Mouse (Mus musculus) G1E (cell line): ENCODE results near the gene Srxn1. TPM values are rescaled to one million over a fixed set of nuclear protein-coding genes. Genes with fewer than 3 reads are reported as not detected.

ENCODE experiments used
- ATAC-seq: 2 replicates; pipeline ENCODE4 v1.8.0; 2016; ENCODE audit warnings: mild to moderate bottlenecking; ENCODE audit not compliant: insufficient number of reproducible peaks, poor library complexity, low FRiP score, severe bottlenecking; ENCODE audit errors: extremely low read depth
- DNase-seq: peaks from one replicate; pipeline ENCODE4 v3.0.0; 2012; ENCODE audit warnings: low spot score
- H3K27me3 ChIP-seq: 2 replicates; pipeline ENCODE4 v1.6.1; 2012; ENCODE audit warnings: mild to moderate bottlenecking, low read length, inconsistent platforms; ENCODE audit not compliant: insufficient read depth
- H3K36me3 ChIP-seq: replicated peaks from 2 replicates; pipeline ENCODE3; 2012; ENCODE audit warnings: mild to moderate bottlenecking, inconsistent platforms
- H3K4me1 ChIP-seq: 2 replicates; pipeline ENCODE4 v1.6.1; 2012; ENCODE audit warnings: low read depth, low read length, inconsistent platforms, mixed read lengths; ENCODE audit not compliant: insufficient read depth
- H3K4me3 ChIP-seq: 2 replicates; pipeline ENCODE4 v1.5.1; 2012; ENCODE audit warnings: low read depth, mild to moderate bottlenecking, inconsistent platforms, low read length, moderate library complexity, mixed read lengths
- H3K9me3 ChIP-seq: replicated peaks from 2 replicates; pipeline ENCODE4 v1.6.1; 2012; ENCODE audit warnings: inconsistent platforms
- CTCF ChIP-seq: IDR thresholded peaks from 2 replicates; pipeline ENCODE4 v1.5.1; 2012; ENCODE audit warnings: low read depth, low read length, inconsistent platforms, mixed read lengths
- GATA1 ChIP-seq: IDR thresholded peaks from 2 replicates; pipeline ENCODE4 v1.6.1; 2012; ENCODE audit warnings: borderline replicate concordance, low read length, inconsistent platforms, mixed read lengths
- GATA2 ChIP-seq: IDR thresholded peaks from 2 replicates; pipeline ENCODE4 v1.6.1; 2012; ENCODE audit warnings: low read depth, low read length, inconsistent platforms, borderline replicate concordance
- POLR2AphosphoS5 ChIP-seq: IDR thresholded peaks from 2 replicates; pipeline ENCODE4 v1.6.1; 2012; ENCODE audit warnings: low read depth, low read length, inconsistent platforms; ENCODE audit not compliant: insufficient replicate concordance
- TAL1 ChIP-seq: conservative IDR thresholded peaks from 2 replicates; pipeline ENCODE4 v1.6.1; 2012; ENCODE audit warnings: low read depth, low read length, inconsistent platforms, mixed read lengths
- polyA plus RNA-seq: library from polyadenylated mRNA; stranded (reverse); fragments of >175 nt; gene quantifications from 2 replicates; pipeline ENCODE4 v1.2.3, GENCODE M21; 2012
- total RNA-seq, 2 experiments: library from RNA; stranded (forward) in 1 of 2; stranded (reverse) in 1 of 2; fragments of 200-1000 nt in 1 of 2; fragments of >200 nt in 1 of 2; fragmentation: Nextera tagmentation in 1 of 2; gene quantifications; 2 replicates each; pipeline ENCODE4 v1.2.3; 2014 to 2017

Gene Srxn1
- total and polyA plus RNA-seq, 3 experiments, result 2.9 to 17.8 (median 4.0) TPM

- H3K36me3 ChIP-seq, result peaks cover 11% of the 10 kb centered on the region
- DNase-seq (peak; percentile 47), ATAC-seq (peak; percentile 83)
- H3K4me3 ChIP-seq, result no peak overlapping the region
- TF ChIP-seq CTCF (peak; percentile 99), GATA2 (no peak)
- no peaks in the 10 kb centered on the region for H3K4me1 ChIP-seq
- no peaks in the 10 kb centered on the region for H3K9me3 ChIP-seq
- H3K27me3 ChIP-seq, result peaks cover 6% of the 10 kb centered on the region; the same call in 1 of the 2 replicates
Measured at GRCm38 (mm10) chr2:152111920-152112319, 6.6 kb downstream of the Srxn1 start.

GRCm38 (mm10) chr2:152112490-152112889, 7.2 kb downstream of the Srxn1 start:
- Histone ChIP-seq H3K4me3 (no peak overlapping the region), H3K4me1 (no peaks in the 10 kb centered on the region), H3K36me3 (peaks cover 11% of the 10 kb centered on the region), H3K27me3 (peaks cover 8% of the 10 kb centered on the region; the same call in 1 of the 2 replicates), H3K9me3 (no peaks in the 10 kb centered on the region)
- TF ChIP-seq POLR2AphosphoS5 (no peak), GATA2 (no peak), GATA1 (no peak), CTCF (no peak), TAL1 (no peak)
- ATAC-seq, result no peak
- DNase-seq, result no peak

DNA sequence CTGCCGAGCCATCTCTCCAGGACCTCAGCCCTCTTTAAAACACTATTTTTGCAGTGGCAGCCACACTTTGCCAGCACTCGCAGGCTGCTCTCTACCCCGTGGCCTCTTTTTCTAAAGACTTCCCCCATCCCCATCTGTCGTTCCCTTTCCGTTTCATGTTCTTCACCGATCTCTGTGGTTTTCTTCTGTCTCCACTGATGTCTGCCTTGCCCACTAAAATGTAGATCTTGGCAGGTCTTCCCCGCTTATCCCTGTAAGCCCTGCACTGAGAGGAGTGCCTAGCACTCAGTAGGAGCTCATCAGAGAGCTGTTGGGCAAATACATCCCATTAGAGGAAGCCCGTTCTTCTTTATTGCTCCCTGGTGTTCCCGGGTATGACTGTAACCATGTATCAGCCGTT, 7.7 kb downstream of the Srxn1 start:
- Histone ChIP-seq H3K4me3 (no peak overlapping the region), H3K4me1 (no peaks in the 10 kb centered on the region), H3K36me3 (peaks cover 7% of the 10 kb centered on the region), H3K9me3 (no peaks in the 10 kb centered on the region), H3K27me3 (peaks cover 8% of the 10 kb centered on the region; the same call in 1 of the 2 replicates)
- ATAC-seq, result no peak
- DNase-seq, result no peak
- TF ChIP-seq POLR2AphosphoS5 (no peak), GATA1 (no peak), GATA2 (no peak), CTCF (no peak), TAL1 (no peak)

DNA sequence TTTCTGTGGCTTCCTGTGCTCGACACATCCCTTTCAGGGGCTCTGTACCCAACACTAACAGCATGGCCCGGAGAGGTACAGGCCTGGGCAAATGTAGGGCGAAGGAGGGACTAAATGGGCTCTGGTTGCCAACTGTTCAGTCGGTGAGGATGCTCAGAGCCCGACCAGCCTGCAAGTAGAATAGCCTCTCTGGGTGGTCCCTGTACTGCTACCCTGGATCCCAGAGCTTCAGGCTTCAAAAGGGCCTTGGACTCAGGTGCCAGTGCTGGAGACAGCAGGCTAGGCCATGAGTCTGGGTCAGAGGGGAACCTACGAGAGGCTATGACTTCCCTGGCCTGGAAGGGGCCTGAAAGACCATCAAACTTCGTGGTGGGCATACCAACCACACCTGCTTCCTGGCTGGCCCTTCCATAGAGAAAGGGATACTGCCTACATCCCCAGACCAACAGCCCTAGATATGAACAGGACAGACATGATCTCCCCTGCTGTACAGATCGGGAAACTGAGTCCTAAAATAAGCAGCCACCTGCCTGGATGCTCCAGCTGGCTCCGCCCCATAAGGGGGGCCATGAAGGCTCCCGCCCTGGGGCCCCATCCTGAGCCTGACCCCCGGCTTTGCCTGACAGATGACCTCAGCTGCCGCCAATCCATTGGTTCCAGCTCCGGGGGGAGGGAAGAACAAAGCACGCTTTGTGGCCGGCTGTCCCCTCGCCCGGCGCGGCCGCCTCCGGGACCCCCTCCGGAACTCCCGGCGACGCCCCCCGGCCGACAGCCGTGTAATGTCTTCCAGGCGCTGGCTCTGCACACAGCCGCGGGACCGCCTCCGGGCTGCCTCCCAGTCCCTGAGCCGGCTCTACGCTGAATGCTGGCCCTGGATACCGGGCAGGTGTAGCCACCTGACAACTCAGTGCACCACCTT, 9.0 kb downstream of the Srxn1 start:
- peaks cover 8% of the 10 kb centered on the region; the same call in 1 of the 2 replicates for H3K27me3 ChIP-seq
- no peak for ATAC-seq
- no peak for DNase-seq
- no peak overlapping the region for H3K4me3 ChIP-seq
- no peaks in the 10 kb centered on the region for H3K9me3 ChIP-seq
- H3K4me1 ChIP-seq, result no peaks in the 10 kb centered on the region
- H3K36me3 ChIP-seq, result no peaks in the 10 kb centered on the region
- TF ChIP-seq GATA1 (no peak), TAL1 (no peak), POLR2AphosphoS5 (no peak), GATA2 (no peak), CTCF (no peak)

DNA sequence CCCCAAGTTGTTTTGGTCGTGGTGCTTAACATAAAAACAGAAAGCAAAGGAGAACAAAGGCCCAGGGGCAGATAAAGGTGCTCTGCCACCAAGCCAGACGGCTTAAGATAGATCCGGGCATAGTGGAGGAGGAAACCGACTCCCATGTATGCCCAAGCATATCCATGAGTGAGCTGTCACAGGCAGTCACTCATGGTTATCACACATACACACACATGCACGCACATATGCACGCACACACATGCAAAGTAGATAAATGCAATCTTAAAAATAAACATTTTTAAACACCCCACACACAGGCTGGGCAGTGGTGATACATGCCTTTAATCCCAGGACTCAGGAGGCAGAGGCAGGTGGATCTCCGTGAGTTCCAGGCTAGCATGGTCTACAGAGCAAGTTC, 12.4 kb downstream of the Srxn1 start:
- no peak for ATAC-seq
- peaks cover under 1% of the 10 kb centered on the region for H3K4me1 ChIP-seq
- TF ChIP-seq GATA2, result no peak
- TF ChIP-seq CTCF, result no peak
- no peak for TF ChIP-seq POLR2AphosphoS5
- no peak for TF ChIP-seq TAL1
- no peak for TF ChIP-seq GATA1
- H3K27me3 ChIP-seq, result peaks cover 17% of the 10 kb centered on the region; the same call in 1 of the 2 replicates
- no peak overlapping the region for H3K4me3 ChIP-seq
- H3K9me3 ChIP-seq, result no peaks in the 10 kb centered on the region
- no peak for DNase-seq
- no peaks in the 10 kb centered on the region for H3K36me3 ChIP-seq

GRCm38 (mm10) chr2:152119228-152119865, 14.0 kb downstream of the Srxn1 start:
- TF ChIP-seq TAL1 (no peak), GATA2 (no peak), GATA1 (no peak), POLR2AphosphoS5 (no peak), CTCF (no peak)
- H3K36me3 ChIP-seq, result no peaks in the 10 kb centered on the region
- H3K9me3 ChIP-seq, result no peaks in the 10 kb centered on the region
- no peak overlapping the region for H3K4me3 ChIP-seq
- DNase-seq, result no peak
- no peak for ATAC-seq
- H3K4me1 ChIP-seq, result peaks cover 8% of the 10 kb centered on the region
- H3K27me3 ChIP-seq, result peaks cover 11% of the 10 kb centered on the region; the same call in 1 of the 2 replicates
